Mouse (Mus musculus): ENCODE data around the gene Lhx1. TPM values are rescaled to one million over a fixed set of nuclear protein-coding genes. Genes with fewer than 3 reads are reported as not detected.

Gene Lhx1
- total RNA-seq (2021) = 0.38 TPM in 1 of 2 replicates, not detected in the other
- long read RNA-seq, experiment 1 = 0 reads
- long read RNA-seq, experiment 2 = 0 reads

GRCm38 (mm10) chr11:84525421-84526274 is at the start of gene Lhx1:
Gene Lhx1, minus strand, starts transcription at chr11:84525535.
- peak; percentile 38 for DNase-seq

GRCm38 (mm10) chr11:84574834-84575233 is 49.5 kb upstream of the Lhx1 start:
- DNase-seq = no peak

- DNase-seq = no peak
Observed at GRCm38 (mm10) chr11:84573637-84574036, 48.3 kb upstream of the Lhx1 start.

- no peak for DNase-seq
Observed at GRCm38 (mm10) chr11:84570812-84571211, 45.5 kb upstream of the Lhx1 start.

GRCm38 (mm10) chr11:84570392-84570791 is 45.1 kb upstream of the Lhx1 start:
- no peak for DNase-seq

GRCm38 (mm10) chr11:84569052-84569751 is 43.9 kb upstream of the Lhx1 start:
- DNase-seq = no peak

GRCm38 (mm10) chr11:84568482-84568881 is 43.1 kb upstream of the Lhx1 start:
- DNase-seq = no peak

GRCm38 (mm10) chr11:84566691-84567090 is 41.4 kb upstream of the Lhx1 start:
- no peak for DNase-seq

- DNase-seq = no peak
Observed at GRCm38 (mm10) chr11:84565224-84565623, 39.9 kb upstream of the Lhx1 start.

- DNase-seq = no peak
Observed at GRCm38 (mm10) chr11:84563360-84563759, 38.0 kb upstream of the Lhx1 start.

- no peak for DNase-seq
Observed at GRCm38 (mm10) chr11:84562758-84563347, 37.5 kb upstream of the Lhx1 start.

GRCm38 (mm10) chr11:84561546-84561945 is 36.2 kb upstream of the Lhx1 start:
- DNase-seq = no peak

GRCm38 (mm10) chr11:84553821-84554450 is 28.6 kb upstream of the Lhx1 start:
- no peak for DNase-seq

- peak; percentile 13 for DNase-seq
Observed at GRCm38 (mm10) chr11:84551296-84551695, 26.0 kb upstream of the Lhx1 start.

GRCm38 (mm10) chr11:84549258-84549791 is 24.0 kb upstream of the Lhx1 start:
- no peak for DNase-seq

GRCm38 (mm10) chr11:84548293-84548692 is 23.0 kb upstream of the Lhx1 start:
- no peak for DNase-seq

GRCm38 (mm10) chr11:84539981-84540380 is 14.6 kb upstream of the Lhx1 start:
- DNase-seq = no peak

- DNase-seq = no peak
Observed at GRCm38 (mm10) chr11:84529797-84530703, 4.7 kb upstream of the Lhx1 start.

GRCm38 (mm10) chr11:84529143-84529755 is 3.9 kb upstream of the Lhx1 start:
- DNase-seq = no peak

- no peak for DNase-seq
Observed at GRCm38 (mm10) chr11:84526976-84527860, 1.9 kb upstream of the Lhx1 start.

All from adrenal gland, postnatal 14 days (tissue).